Mouse (Mus musculus): ENCODE data around the gene Calhm5. TPM values are rescaled to one million over a fixed set of nuclear protein-coding genes. Genes with fewer than 3 reads are reported as not detected.

Gene Calhm5
- total RNA-seq, 2 experiments from 2014 or later, result 0.88 to 1.1 TPM

DNA sequence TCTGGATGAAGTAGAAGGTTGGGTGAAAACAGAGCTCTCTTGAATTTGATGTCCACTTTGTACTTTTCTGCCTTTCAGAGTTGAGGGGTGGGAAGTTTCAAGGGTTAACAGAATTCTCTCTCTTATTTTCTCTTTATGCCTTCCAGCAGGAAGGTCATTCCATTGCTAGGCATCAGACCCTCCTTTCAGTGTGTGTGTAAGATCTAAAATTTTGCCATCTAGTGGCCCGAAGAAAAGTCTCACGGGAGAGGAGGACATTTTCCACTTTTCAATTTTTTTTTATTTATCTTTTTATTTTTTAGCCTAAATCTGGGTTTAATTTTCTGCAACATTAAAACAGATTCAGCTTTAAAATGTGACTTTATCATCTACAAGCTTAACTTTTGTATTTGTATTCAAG, 24.7 kb downstream of the Calhm5 start:
- DNase-seq, result no peak

DNA sequence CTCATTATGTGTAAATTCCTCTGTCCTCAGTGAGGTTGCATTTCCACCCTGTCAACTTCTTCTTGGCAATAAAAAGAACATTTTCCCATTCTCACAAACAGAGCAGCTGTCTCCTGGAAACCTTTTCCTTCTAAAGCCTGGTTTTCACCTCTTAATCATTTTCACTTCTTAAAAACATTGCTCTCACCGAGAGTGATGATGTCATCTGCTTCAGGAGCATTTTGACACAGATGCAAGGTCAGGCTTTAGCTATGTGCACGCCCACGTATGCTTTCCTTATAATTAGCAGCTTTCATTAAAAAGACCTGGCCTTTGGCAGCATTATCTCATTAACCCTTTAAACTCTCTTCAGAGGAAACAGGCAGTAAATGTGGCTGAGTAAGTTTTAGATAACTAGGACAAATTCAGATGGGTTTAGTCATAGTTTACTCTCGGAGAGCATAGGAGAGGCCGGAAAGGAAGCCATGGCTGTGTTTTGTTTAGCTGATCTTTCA, 25.3 kb downstream of the Calhm5 start:
- DNase-seq, result no peak

DNA sequence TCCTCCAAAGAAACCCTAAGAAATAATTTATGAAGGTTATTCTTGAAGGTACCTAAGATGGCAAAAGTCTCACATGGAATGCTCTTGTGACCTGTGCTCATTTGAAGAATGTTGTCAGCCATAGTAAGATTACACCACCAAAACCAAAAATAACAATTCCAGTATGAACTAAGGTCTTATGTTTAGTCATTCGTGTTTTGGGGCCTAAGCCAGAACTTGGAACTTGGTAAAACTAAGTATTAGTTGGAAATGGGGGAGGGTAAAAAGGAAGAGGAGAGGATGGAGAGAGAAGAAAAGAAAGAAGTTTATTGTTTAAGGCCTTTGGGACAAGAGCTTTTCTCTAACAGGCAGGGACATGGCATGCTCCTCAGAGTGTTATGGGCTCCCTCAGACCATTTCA, 26.7 kb downstream of the Calhm5 start:
- DNase-seq, result no peak

DNA sequence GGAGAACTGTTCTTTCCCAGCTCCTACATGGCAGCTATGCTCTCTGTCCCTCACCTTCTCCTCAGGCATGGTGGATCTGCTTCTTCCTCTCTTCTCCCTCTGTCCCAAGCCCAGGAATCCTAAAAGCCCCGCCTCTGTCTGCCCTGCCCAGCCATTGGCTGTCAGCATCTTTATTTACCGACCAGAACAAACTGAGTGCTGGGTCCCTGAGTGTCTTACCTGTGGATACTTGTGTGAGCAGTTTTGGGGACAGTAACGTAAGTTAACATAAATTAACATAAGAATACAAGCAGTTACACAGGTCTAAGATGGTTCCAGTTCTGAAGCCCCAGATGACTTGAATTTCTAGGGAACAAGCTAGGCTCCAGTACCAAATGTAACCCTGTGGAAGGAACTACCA, 29.7 kb downstream of the Calhm5 start:
- no peak for DNase-seq

DNA sequence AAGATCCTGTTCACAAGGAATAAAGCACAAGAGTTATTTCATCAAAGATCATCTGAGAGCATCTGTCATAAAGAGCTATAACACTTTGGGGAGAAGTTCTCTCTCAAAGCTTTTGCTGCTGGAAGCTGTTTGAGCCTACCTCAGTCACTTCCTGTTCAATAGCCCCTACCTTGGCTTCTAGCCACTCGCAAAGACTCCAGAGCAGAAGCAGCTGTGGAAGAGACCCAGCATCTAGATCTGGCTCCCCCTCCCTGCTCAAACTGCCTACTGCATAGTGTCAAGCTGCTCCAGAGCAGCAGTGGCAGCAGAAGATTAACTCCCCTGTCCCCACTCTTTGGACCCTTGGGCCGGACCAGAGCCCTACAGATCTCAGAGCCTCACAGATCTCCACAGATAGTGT, 42.3 kb downstream of the Calhm5 start:
- no peak for DNase-seq

DNA sequence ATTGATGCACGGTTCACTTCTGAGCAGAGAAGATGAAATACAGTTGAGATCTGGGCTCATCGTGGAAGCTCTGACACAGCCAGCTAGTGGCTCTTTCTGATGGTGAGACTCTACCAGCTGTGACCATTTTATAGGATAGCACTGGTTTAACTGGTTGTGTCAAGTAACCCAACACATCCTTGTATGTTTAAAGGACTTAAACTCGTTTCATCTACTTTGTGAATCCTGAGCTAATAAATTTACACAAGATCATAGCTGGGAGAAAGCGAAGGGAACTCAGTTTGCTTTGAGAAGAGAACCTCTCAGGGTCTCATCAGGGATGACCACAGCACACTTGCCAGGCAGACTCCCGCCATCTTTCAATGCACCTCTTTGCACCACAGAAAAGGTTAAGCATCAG, 52.1 kb downstream of the Calhm5 start, which contains the start of gene Calhm4:
TSS of gene Calhm4 (minus strand) at position 101 of the 400 bp plus-strand sequence.
- DNase-seq, result no peak

Other genes with a start within 250 kb of the Calhm5 start
- gene Sult3a1, start 238.8 kb downstream of the Calhm5 start, total RNA-seq (2021), result not detected
- not detected for gene Rsph4a, start 191.4 kb downstream of the Calhm5 start, total RNA-seq (2021)
- 1 to 10 TPM; 5.0 to 9.6 TPM for gene Zup1, start 145.2 kb downstream of the Calhm5 start, total RNA-seq (2021)
- 100 to 1,000 TPM in 1 of 2 experiments, 10 to 100 TPM in 1; 92.7 to 124 TPM for gene Rwdd1, start 76.9 kb downstream of the Calhm5 start, total RNA-seq (2021)
- not detected for gene Trappc3l, start 58.9 kb downstream of the Calhm5 start, total RNA-seq (2021)
- not detected for gene Calhm4, start 52.2 kb downstream of the Calhm5 start, total RNA-seq (2021)
- under 1 TPM in 1 of 2 experiments, not detected in 1; 0.45 TPM for gene Calhm6, start 31.5 kb upstream of the Calhm5 start, total RNA-seq (2021)
- 10 to 100 TPM; 12.6 to 16.7 TPM for gene Dse, start 111.2 kb upstream of the Calhm5 start, total RNA-seq (2021)
- 10 to 100 TPM; 42.4 to 46.2 TPM for gene Tspyl1, start 185.7 kb upstream of the Calhm5 start, total RNA-seq (2021)
- 1 to 10 TPM; 2.3 to 2.5 TPM for gene Tspyl4, start 200.9 kb upstream of the Calhm5 start, total RNA-seq (2021)

Measured in gastrocnemius, postnatal 10 days (tissue).